Mouse (Mus musculus): Measurements from ENCODE around the gene Cdyl.
A peak's percentile ranks its signal among the peaks of the same experiment; 100 is the strongest.

Gene Cdyl

DNA sequence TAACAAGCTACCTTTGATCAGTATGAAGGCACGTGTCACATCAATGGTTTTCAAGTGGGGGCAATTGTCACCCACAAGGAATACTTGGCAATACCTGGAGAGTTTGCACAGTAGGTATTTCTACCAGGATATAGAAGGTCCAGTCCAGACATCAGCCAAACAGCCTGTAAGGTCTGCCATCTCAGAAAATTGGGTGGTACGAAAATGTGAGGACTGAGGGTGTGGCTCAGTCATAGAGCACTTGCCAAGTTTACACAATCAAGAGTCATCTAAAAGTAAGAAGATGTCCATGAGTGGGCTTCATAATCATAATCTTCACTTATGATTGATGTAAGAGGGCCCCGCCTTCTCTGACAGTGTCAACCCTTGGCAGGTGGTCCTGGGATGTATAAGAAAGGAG is 29.9 kb downstream of the Cdyl start:
- DNase-seq (ENCODE audit: low spot score), result no peak

- no peak for DNase-seq (ENCODE audit: low spot score)
These were observed 58.0 kb downstream of the Cdyl start for GRCm38 (mm10) chr13:35717658-35718057.

DNA sequence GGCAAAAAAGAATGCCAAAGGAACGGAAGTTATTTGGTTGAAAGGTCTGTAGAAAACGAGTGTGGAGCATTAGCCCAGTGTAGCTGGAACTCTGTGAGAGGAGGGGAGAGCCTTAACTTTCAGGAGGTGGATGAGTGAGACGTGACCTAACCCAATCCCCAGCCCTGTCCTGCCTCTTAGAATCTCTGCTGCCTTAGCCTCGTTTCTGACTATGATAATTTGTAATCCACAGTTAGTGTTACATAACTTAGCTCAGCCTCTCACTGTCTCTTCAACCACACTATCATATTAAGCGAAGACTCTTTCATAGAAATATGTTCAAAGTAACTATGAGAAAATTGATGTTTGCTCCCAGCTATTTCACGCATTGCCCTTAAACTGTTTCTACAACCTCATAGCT is 59.9 kb downstream of the Cdyl start:
- DNase-seq (ENCODE audit: low spot score), result no peak

DNA sequence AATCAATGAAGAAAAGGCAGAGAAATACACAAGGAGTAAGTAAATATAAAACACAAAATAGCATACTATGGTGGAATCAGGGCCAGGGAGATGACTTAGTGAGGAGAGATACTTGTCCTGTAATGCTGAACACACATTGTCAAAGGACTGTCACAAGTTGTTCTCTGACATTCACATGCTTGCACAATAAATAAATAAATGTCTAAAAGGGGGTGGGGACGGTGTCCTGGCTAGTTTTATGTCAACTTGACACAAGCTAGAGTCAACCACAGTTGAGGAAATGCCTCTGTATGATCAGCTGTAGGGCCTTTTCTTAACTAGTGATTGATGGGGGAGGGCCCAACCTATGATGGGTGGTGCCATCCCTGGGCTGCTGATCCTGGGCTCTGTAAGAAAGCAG is 63.4 kb downstream of the Cdyl start:
- DNase-seq (ENCODE audit: low spot score), result no peak

- no peak for DNase-seq (ENCODE audit: low spot score)
These were observed 66.4 kb downstream of the Cdyl start for GRCm38 (mm10) chr13:35726025-35726424.

- DNase-seq (ENCODE audit: low spot score), result no peak
These were observed 72.5 kb downstream of the Cdyl start for GRCm38 (mm10) chr13:35732131-35732530.

- no peak for DNase-seq (ENCODE audit: low spot score)
These were observed 73.4 kb downstream of the Cdyl start for GRCm38 (mm10) chr13:35732891-35733596.

GRCm38 (mm10) chr13:35737565-35737964 is 77.9 kb downstream of the Cdyl start:
- DNase-seq (ENCODE audit: low spot score), result no peak

- DNase-seq (ENCODE audit: low spot score), result no peak
These were observed 78.6 kb downstream of the Cdyl start for GRCm38 (mm10) chr13:35738210-35738609.

DNA sequence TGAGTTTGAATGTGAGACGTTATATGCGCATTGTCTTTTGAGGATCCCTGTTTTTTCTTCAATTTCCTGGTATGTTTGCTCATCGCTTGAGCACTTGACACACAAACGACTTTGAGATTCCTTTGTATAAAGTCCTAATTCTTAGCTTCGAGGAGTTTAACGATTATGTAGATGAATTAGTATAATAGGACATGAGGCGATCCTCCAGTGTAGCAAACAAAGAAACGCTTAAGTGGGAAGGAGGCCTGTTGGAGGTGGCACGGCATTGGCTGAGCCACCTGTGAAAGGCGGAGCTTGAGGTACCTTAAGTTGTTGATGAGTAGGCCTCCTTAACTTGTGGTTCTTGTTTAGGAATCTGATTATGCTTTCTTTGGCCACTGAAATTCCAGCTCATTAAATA is 79.8 kb downstream of the Cdyl start:
- no peak for DNase-seq (ENCODE audit: low spot score)

- peak; percentile 81 for DNase-seq (ENCODE audit: low spot score)
These were observed 80.8 kb downstream of the Cdyl start for GRCm38 (mm10) chr13:35740301-35741039.

- DNase-seq (ENCODE audit: low spot score), result peak; percentile 95
These were observed 81.5 kb downstream of the Cdyl start for GRCm38 (mm10) chr13:35741040-35741619.

GRCm38 (mm10) chr13:35741620-35742421 is 82.2 kb downstream of the Cdyl start:
- peak; percentile 64 for DNase-seq (ENCODE audit: low spot score)

DNA sequence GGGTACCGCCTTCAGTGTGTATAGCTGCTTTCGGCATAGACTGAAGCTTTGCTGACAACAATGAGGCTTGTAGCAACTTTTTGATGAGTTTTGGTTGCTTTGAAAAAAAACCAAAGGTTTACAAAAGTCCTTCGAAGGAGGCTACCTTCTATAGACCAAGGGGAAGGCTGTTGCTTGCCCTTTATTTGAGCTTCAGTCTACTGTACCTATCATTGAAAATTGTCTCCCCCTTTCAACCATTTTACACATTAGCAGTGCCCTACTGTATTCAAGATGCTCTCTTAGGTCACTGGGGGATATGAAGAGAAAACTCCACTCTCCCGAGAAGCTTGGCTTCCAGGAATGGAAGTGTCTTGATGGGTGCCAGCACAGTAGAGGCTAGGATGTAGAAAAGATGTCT is 83.1 kb downstream of the Cdyl start:
- DNase-seq (ENCODE audit: low spot score), result no peak

- no peak for DNase-seq (ENCODE audit: low spot score)
These were observed 83.6 kb downstream of the Cdyl start for GRCm38 (mm10) chr13:35743196-35743595.

- DNase-seq (ENCODE audit: low spot score), result no peak
These were observed 89.6 kb downstream of the Cdyl start for GRCm38 (mm10) chr13:35749194-35749593.

DNA sequence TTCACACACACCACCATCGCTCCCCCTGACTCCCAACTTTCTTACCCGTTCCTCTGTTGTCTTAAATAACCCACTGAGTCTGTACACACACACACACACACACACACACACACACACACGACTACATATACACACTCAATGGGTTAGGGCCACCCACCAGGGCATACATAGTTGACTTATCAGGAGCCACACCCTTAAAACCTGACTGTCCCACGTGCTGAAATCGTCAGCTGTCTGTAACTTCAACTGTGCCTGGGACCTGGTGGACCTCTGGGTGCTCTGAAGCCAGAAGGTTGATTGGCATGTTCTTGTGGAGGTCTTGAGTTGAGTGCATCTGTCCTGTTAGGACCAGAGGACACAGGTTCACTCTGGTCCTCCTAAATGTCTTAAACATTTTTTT is 90.0 kb downstream of the Cdyl start:
- DNase-seq (ENCODE audit: low spot score), result no peak

DNA sequence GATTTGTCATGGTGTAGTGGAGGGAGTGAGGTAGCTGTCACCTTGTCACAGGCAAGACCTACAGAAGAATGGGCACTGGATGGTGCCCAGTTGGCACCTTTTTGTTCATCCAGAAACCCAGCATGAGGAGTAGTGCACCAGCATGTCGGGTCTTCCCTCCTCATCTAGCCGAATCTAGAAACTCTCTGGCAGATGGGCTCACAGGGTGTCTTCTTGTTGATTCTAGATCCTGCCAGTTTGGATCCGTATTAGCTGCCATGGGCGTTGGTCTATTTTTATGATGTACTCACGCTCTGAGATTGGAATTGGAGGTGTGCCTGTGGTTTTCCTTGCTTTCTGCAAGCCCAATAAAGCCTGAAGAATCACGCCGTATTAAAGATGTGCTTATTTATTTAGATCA is 92.4 kb downstream of the Cdyl start:
- no peak for DNase-seq (ENCODE audit: low spot score)

DNA sequence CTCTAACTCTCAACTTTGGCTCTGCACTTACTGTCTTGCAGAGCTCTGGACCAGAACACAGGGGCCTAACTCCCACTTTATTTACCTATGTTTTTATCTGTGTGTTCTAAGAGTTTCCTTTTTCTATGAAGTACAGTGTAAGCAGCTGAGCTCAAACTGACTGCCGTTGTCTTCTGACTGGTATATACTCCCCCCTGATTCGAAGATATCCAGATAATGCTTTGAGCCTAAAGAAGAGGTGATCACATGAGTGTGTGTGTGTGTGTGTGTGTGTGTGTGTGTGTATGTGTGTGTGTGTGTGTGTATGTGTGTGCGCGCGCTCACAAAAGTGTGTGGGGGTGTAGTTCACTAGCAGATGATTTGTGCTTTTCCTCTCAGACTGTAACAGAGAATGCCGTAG is 95.4 kb downstream of the Cdyl start:
- DNase-seq (ENCODE audit: low spot score), result no peak

GRCm38 (mm10) chr13:35755655-35756283 is 96.1 kb downstream of the Cdyl start:
- no peak for DNase-seq (ENCODE audit: low spot score)

DNA sequence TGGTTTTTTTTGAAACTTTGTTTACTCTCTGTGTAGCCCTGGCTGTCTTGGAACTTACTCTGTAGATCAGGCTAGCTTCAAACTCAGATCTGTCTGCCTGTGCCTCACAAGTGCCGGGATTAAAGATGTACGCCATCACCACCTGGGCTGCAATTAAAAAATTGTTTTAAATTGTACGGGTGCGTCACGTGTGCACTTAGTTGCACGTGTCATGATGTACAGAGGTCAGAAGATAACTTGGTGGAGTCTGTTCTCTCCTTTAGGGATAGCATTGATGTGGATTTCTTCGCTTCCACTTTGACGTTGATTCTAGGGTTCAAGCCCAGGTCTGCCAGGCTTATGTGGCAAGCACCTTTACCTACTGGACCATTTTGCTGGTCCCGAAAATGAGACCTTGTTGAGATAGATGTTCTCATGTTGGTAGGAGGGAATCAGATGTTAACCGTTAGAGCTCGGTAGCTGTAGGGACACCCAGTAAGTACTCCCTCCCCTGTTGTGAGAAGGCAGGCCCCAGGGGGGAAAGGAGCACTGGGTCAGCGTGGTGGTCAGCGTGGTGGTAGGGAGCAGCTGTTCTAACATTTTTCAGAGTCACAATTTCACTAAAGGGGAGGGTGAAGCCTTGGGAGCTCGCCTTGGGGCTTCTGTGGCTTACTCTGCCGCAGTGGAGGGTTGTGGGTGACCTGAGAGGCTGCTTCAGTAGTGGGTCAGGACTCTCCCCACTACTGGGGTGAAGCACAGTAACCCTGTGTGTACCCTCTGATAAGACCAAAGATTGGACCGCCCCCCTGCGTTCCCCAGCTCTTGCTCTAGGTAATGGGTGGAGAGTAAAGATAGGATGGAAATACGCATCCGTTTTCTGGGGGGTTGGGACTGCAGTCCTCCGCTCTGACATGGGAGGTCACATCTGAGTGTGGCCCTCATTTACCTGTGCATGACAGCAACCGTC is 97.0 kb downstream of the Cdyl start:
- no peak for DNase-seq (ENCODE audit: low spot score)
